Mouse (Mus musculus): ENCODE data around the gene Cd72.

- TF ChIP-seq CTCF (conservative IDR thresholded peaks at IDR 0.05; ENCODE audit: insufficient read depth, insufficient read length, low read depth, low read length) (no peak), POLR2A (IDR thresholded peaks at IDR 0.05; ENCODE audit: low read depth, low read length) (no peak)
Observed at GRCm38 (mm10) chr4:43443511-43443910, 10.9 kb downstream of the Cd72 start.
